Mouse (Mus musculus) left cerebral cortex, postnatal 4 days (tissue): ENCODE data around the gene Paqr9. TPM values are rescaled to one million over a fixed set of nuclear protein-coding genes. Genes with fewer than 3 reads are reported as not detected.
A peak's percentile ranks its signal among the peaks of the same experiment; 100 is the strongest.
"Not testable (repeated sequence)": the region's sequence is repeated elsewhere in the genome, so short reads cannot be mapped to it uniquely, and the experiment has no call there.

Source experiments
- DNase-seq: peaks from one replicate; pipeline ENCODE4 v3.0.0-alpha.2; 2022
- intact Hi-C: fragments of 180-260 bp; cut with DNase I; formaldehyde crosslinking; loops from one replicate; pipeline ENCODE4 v1.15.1; 2025
- total RNA-seq, 2 experiments: library from RNA; stranded (reverse); gene quantifications; 2 replicates each; pipeline ENCODE4 v1.2.3; 2021

Paqr9 gene
- total RNA-seq, result 10 to 100 TPM; 32.0 to 32.2 TPM

DNA sequence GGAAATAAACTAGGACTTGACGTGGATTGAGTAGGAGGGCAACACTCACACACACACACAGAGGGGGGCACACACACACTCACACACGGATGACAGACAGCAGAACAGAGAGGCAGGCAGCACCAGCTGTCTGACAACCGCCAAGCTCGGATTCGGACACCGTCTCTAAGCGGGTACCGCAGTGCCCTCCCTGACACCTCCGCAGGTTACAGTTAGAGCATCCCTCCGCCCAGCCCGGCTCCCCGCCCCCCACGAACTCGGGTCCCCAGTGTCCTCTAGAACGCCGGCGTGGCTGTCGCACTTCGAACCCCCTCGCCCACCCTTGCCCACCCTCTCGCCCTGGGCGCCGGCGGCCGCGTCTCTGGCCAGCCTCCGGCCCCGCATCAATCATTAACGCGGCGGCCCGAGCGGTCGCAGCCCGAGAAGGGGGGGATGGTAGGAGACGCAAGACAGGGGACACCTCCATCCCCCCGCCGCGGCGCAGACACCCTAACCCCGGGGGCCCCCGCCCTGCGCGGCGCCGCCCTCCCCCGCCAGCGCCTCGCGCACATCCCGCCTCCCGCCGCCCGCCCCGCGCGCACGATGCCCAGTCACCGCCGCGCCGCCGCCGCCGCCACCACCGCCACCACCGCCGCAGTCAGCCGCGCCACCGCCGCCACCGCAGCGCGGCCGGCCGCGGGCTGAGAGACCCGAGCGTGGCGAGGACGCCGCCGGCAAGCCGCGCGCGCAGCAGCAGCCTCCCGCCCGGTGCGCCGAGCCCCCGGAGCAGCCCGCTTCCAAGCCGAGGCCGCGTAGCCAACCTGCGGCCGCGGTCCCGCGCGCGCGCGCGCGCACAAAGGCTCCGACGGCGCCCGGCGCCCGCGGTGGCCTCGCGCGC lies at the start of gene Paqr9:
Paqr9 (plus strand) TSS at position 599 of the 877 bp plus-strand sequence.
- peak; percentile 34 for DNase-seq
- intact Hi-C loops, result no loop called here

DNA sequence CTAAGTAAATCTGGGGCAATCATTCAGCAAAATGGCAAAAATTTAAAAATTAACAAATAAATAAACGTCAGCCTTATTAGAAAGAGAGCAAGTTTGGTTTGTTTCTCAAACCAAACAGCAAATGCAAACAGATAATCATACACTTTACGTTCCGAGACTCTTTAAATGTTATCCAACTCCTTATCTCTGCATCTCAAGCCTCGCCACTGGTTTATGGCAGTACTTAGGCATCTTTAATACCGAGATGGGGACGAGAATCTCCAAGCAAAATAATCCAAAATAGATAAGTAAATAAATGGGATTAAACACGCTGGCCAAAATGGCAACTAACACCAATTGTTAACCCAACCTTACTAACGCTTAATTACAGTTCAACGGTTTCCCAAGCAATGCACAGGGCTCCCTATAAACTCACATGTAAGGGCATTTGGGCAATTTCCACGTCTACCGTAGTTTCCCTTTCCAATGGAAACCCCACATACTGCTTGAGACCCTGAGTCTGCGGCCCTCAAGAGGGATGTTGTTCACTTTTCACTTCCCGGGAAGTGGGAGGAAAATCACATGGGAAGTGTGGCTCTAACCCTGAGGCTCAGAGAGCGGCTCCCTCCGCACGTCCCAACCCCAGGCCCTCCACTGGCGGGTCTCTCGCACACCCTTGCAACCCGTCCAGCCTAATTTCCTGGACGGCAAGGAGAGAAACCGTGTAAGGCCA lies 48.6 kb upstream of the Paqr9 start:
- intact Hi-C loops, result no loop called here
- no peak for DNase-seq

- peak; percentile 96 for DNase-seq
- intact Hi-C loops, result no loop called here
Observed at GRCm38 (mm10) chr9:95511472-95512330, 47.8 kb upstream of the Paqr9 start, which contains the start of gene U2surp. U2surp (minus strand) TSS chr9:95511996.

DNA sequence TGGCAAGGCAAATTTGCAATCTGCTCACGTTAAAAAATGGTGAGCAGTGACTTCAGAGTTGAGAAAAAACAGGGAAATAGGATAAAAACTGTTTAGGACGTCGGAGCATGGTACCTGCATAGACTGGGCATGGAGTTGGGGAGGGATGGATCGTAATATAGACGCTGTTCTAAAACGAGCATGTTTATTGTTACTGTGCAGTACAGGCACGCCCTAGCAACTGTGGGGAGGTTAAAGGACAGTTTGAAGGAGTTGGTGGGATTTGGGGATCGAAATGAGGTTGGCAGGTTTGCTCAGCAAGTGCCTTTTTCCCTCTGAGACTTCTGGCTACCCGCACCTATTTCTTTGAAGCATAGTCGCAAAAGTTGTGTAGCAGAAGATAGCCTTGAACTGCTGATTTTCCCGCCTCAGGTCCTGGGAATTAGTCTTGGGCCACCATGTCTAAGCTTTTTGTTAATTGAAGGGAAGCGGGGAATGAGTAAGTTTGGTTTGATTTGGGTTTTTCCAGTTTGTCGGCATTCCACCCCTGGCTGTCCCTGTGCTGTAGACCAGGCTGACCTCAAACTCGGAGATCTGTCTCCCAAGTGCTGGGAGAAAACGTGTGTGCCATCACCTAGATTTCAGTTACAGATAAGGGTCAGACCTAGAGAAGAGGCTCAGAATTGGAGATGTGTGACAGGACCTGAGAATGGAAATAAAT lies 47.0 kb upstream of the Paqr9 start:
- intact Hi-C loops, result no loop called here
- no peak for DNase-seq

GRCm38 (mm10) chr9:95513776-95514175 lies 45.7 kb upstream of the Paqr9 start:
- intact Hi-C loops, result no loop called here
- no peak for DNase-seq

- DNase-seq, intact Hi-C loops: not testable (repeated sequence)
Observed at GRCm38 (mm10) chr9:95514361-95514760, 45.1 kb upstream of the Paqr9 start.

GRCm38 (mm10) chr9:95520563-95520962 lies 38.9 kb upstream of the Paqr9 start:
- no peak for DNase-seq
- intact Hi-C loops, result loop anchor here (10.0 kb wide), 1 partner anchor 174 kb away; no protein-coding TSS in a partner anchor

DNA sequence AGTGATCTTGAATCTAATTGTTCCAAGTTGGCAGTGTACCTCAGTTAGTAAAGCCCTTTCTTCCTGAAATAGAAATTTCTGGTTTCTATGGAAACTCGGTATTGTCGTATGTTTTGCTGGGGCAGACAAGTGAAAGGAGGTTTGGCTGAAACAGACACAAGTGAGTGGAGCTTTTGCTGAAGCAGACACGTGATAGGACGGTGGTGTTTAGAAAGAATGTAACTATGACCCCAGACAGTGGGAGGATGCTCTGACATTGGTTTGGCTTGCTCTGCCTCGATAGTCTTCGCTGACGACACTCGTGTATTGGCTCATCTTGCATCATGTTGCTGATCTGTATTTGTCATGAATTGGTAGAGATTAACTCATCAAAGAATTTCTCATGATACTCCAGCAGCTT lies 38.4 kb upstream of the Paqr9 start:
- no peak for DNase-seq
- intact Hi-C loops, result loop anchor here (10.0 kb wide), 1 partner anchor 174 kb away; no protein-coding TSS in a partner anchor

DNA sequence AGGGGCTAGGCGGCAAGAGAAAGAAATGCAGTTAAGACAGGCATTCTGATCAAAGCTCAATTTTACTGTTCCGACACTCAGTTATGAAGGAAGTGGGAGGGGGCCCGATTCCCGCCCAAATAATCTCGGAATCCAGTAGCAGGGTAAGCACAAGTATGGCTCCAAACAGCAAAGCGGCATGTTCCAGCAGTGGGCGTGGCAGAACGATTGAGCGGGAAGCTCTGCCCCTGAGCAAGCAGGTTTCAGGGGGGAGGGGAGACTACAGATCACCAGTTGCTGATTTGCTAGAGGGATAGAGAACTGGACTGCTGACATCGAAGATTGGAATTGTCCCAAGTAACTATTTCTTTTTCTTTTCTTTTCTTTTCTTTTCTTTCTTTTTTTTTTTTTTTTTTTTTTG lies 37.9 kb upstream of the Paqr9 start:
- intact Hi-C loops, result loop anchor here (10.0 kb wide), 1 partner anchor 173 kb away; no protein-coding TSS in a partner anchor
- no peak for DNase-seq

DNA sequence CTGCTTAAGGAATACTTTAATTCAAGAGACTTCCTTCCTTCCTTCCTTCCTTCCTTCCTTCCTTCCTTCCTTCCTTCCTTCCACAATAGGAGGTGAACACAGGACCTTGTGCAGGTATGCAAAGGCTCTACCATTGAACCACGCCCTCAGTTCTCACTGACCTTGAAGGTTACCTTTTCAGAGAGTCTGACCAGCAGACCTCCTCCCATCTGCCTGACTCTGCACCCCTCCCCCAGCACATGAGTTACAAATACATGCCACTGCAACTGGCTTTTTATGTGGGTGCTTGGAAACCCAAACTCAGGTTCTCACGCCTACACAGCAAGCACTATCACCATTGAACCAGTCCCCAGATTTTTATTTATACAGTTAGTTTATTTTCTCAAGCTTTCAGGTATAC lies 36.9 kb upstream of the Paqr9 start:
- DNase-seq, result no peak
- intact Hi-C loops, result loop anchor here (10.0 kb wide), 1 partner anchor 172 kb away; no protein-coding TSS in a partner anchor

DNA sequence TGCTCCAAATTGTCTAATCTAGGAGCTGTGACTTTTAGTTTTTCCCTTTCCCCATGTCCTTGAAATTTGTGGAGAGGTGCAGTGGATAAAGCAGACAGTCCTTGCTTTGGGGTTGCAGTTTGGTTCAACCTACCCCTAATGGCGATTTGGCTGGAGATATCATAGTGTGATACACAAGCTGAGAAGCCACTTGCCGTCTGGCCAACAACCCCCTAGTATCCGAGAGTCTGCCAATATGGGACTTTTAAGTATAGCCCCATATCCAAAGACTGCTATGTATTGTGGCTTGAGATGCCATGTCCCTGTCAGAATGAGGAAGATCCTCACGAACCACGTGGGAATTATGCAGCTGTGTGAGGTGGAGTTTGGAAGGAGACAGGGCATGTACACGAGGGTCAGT lies 34.1 kb upstream of the Paqr9 start:
- intact Hi-C loops, result loop anchor here (10.0 kb wide), 1 partner anchor 169 kb away; no protein-coding TSS in a partner anchor
- no peak for DNase-seq

GRCm38 (mm10) chr9:95525961-95526360 lies 33.5 kb upstream of the Paqr9 start:
- intact Hi-C loops, result loop anchor here (10.0 kb wide), 1 partner anchor 169 kb away; no protein-coding TSS in a partner anchor
- DNase-seq, result peak; percentile 61

GRCm38 (mm10) chr9:95527676-95528075 lies 31.8 kb upstream of the Paqr9 start:
- intact Hi-C loops, result loop anchor here (10.0 kb wide), 1 partner anchor 167 kb away; no protein-coding TSS in a partner anchor

DNA sequence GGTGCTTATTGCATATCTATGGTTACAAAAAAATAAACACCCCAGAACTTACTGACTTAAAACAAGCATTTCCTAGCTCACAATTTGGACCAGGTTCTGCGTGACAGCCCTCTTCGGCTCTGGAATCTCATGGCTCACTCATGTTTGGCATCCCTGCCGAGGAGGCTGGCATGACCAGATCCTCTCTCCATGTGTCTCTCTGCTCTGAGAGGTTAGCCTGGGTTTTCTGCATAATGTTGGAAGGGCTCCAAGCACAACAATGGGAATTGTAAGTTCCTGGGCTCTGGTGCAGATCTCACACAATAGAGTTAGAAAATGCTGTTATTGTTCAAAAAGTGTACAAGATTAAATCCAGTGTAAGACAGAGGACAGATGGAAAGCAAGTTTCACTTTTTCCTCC lies 28.3 kb upstream of the Paqr9 start:
- intact Hi-C loops, result no loop called here
- no peak for DNase-seq

More at GRCm38 (mm10) chr9:95527676-95528075, 31.8 kb upstream of the Paqr9 start:
- DNase-seq, result no peak

DNA sequence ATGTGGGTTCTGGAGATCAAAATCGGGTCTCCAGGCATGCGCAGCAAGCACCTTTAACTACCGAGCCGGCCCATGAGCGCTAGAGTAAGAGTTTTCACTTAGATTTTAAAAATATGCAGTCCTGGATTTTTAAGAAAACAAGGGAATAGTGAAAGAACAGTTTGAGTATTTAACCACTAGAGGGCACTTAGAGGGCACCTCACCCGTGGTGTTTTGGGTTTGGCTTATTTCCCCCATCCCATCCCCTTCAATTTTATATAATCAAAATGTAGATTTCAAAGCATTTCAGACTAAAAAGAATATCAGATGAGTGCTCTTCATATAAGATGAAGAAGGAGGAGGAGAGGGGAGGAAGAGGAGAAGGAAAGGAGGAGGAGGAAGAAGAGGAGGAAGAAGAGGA lies 25.6 kb upstream of the Paqr9 start:
- no peak for DNase-seq
- intact Hi-C loops, result no loop called here

GRCm38 (mm10) chr9:95539176-95539800 lies 20.2 kb upstream of the Paqr9 start:
- intact Hi-C loops, result no loop called here
- DNase-seq, result no peak

- peak; percentile 53 for DNase-seq
- intact Hi-C loops, result no loop called here
Observed at GRCm38 (mm10) chr9:95540487-95540886, 19.0 kb upstream of the Paqr9 start.

GRCm38 (mm10) chr9:95541208-95541607 lies 18.2 kb upstream of the Paqr9 start:
- DNase-seq, result no peak
- intact Hi-C loops, result no loop called here
